Mouse (Mus musculus) myocyte (in vitro differentiated cells): ENCODE data around the gene Pwp1. TPM values are rescaled to one million over a fixed set of nuclear protein-coding genes. Genes with fewer than 3 reads are reported as not detected.

Experiments used
- H3K27me3 ChIP-seq: one replicate; pipeline ENCODE4 v1.6.1; 2011; ENCODE audit not compliant: control insufficient read depth, insufficient read depth, insufficient read length
- H3K36me3 ChIP-seq: one replicate; pipeline ENCODE4 v1.6.1; 2011; ENCODE audit not compliant: control insufficient read depth, insufficient read depth
- H3K4me2 ChIP-seq: one replicate; pipeline ENCODE4 v1.6.1; 2011; ENCODE audit warnings: low read depth, control low read depth
- H3K4me3 ChIP-seq: one replicate; pipeline ENCODE4 v1.5.1; 2011; ENCODE audit warnings: mild to moderate bottlenecking, control low read depth, moderate library complexity
- H3K79me2 ChIP-seq: one replicate; pipeline ENCODE4 v1.6.1; 2011; ENCODE audit not compliant: control insufficient read depth, insufficient read depth
- H3ac ChIP-seq: one replicate; pipeline ENCODE4 v1.6.1; 2011; ENCODE audit not compliant: control insufficient read depth, insufficient read length
- CEBPB ChIP-seq: IDR thresholded peaks from 2 replicates; pipeline ENCODE4 v1.6.1; 2011; ENCODE audit warnings: mild to moderate bottlenecking, moderate library complexity; ENCODE audit not compliant: poor library complexity, insufficient read depth, severe bottlenecking
- E2F4 ChIP-seq: IDR thresholded peaks from one replicate; pipeline ENCODE4 v1.6.1; 2011; ENCODE audit warnings: mild to moderate bottlenecking, control low read depth, moderate library complexity; ENCODE audit not compliant: insufficient read depth
- MAX ChIP-seq: IDR thresholded peaks from one replicate; pipeline ENCODE4 v1.6.1; 2011; ENCODE audit warnings: low read depth, mild to moderate bottlenecking, control low read depth
- MYOD1 ChIP-seq, 3 experiments: IDR thresholded peaks; one replicate each; pipeline ENCODE4 v1.6.1; 2011; ENCODE audit warnings: control low read depth in 2 of 3, low read depth in 2 of 3, mild to moderate bottlenecking in 2 of 3, moderate library complexity in 1 of 3; ENCODE audit not compliant: insufficient read length in 2 of 3, control insufficient read depth in 1 of 3
- MYOG ChIP-seq, 3 experiments: IDR thresholded peaks; one replicate each; pipeline ENCODE4 v1.6.1; 2011; ENCODE audit warnings: control low read depth in 2 of 3, low read depth in 2 of 3, mild to moderate bottlenecking in 2 of 3; ENCODE audit not compliant: insufficient read length in 2 of 3, control insufficient read depth in 1 of 3, insufficient read depth in 1 of 3
- POLR2A ChIP-seq: IDR thresholded peaks from one replicate; pipeline ENCODE4 v1.6.1; 2011; ENCODE audit warnings: low read depth, mild to moderate bottlenecking, control low read depth, moderate library complexity; ENCODE audit not compliant: insufficient read length
- POLR2AphosphoS2 ChIP-seq: IDR thresholded peaks from one replicate; pipeline ENCODE4 v1.6.1; 2011; ENCODE audit warnings: low read depth, control low read depth; ENCODE audit not compliant: insufficient read length
- REST ChIP-seq: IDR thresholded peaks from one replicate; pipeline ENCODE4 v1.6.1; 2011; ENCODE audit warnings: mild to moderate bottlenecking, control low read depth, moderate library complexity; ENCODE audit not compliant: insufficient read depth, insufficient read length
- SRF ChIP-seq: IDR thresholded peaks from one replicate; pipeline ENCODE4 v1.6.1; 2011; ENCODE audit warnings: low read depth; ENCODE audit not compliant: control insufficient read depth, insufficient read length
- TCF12 ChIP-seq: IDR thresholded peaks from one replicate; pipeline ENCODE4 v1.6.1; 2011; ENCODE audit warnings: mild to moderate bottlenecking, control low read depth; ENCODE audit not compliant: poor library complexity, insufficient read depth, severe bottlenecking
- TCF3 ChIP-seq: IDR thresholded peaks from one replicate; pipeline ENCODE4 v1.6.1; 2011; ENCODE audit warnings: low read depth, control low read depth; ENCODE audit not compliant: insufficient read length
- USF1 ChIP-seq: IDR thresholded peaks from one replicate; pipeline ENCODE4 v1.6.1; 2011; ENCODE audit warnings: low read depth, mild to moderate bottlenecking, control low read depth, moderate library complexity
- polyA plus RNA-seq: library from polyadenylated mRNA; unstranded; fragments of >200 nt; fragmentation: generic; extraction: Trizol; gene quantifications from one replicate; pipeline ENCODE4 v1.2.1, GENCODE M21; 2012; ENCODE audit warnings: missing spikeins

The Pwp1 gene
- polyA plus RNA-seq, 1 experiment: 28.0 TPM

DNA sequence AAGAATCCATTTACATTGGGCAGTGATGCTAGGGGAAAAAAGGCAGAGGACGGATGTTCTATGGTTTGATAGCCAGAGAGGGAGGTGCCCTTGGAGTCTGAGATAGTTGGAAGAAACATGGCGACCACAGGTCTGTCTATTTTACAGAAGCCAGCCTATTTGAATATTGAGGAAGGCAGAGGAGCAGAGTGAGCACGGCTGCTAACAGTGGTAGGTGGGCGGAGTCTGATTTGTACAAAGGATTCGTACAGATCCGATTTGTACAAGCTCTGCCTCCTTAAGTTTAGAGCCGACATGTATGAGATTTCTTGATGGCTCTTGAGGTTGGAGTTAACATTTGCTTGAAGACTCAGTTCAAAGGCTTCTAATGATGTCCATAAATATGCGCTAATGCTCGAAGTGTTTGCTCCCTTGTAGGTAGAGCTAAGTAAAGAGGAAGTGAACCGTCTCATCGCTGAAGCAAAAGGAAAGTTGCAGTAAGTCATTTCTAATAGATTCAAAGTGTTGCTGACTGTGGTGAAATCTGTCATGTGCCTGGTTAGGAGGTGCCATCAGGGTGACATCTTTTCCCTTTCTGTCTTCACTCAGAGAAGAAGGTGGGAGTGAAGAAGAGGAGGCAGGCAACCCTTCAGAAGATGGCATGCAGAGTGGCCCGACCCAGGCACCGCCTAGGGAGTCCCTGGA, 44.7 kb downstream of the Pwp1 start:
- H3K36me3 ChIP-seq: peaks cover 26% of the 10 kb centered on the region
- no peak overlapping the region for H3ac ChIP-seq
- no peak overlapping the region for H3K4me2 ChIP-seq
- H3K4me3 ChIP-seq: no peak overlapping the region
- no peaks in the 10 kb centered on the region for H3K27me3 ChIP-seq
- peaks cover 21% of the 10 kb centered on the region for H3K79me2 ChIP-seq
- no peak for TF ChIP-seq REST
- TF ChIP-seq MYOG (IDR thresholded peaks at IDR 0.05; ENCODE audit: control insufficient read depth in 1 of 3, insufficient read depth in 1 of 3, insufficient read length in 2 of 3, low read depth in 2 of 3): no peak
- TF ChIP-seq TCF12: no peak
- TF ChIP-seq SRF: no peak
- no peak for TF ChIP-seq MAX
- TF ChIP-seq MYOD1 (IDR thresholded peaks at IDR 0.05; ENCODE audit: control insufficient read depth in 1 of 3, insufficient read length in 2 of 3, low read depth in 2 of 3): no peak
- TF ChIP-seq POLR2AphosphoS2: no peak
- TF ChIP-seq TCF3: no peak
- no peak for TF ChIP-seq E2F4
- TF ChIP-seq USF1: no peak
- no peak for TF ChIP-seq POLR2A
- no peak for TF ChIP-seq CEBPB

DNA sequence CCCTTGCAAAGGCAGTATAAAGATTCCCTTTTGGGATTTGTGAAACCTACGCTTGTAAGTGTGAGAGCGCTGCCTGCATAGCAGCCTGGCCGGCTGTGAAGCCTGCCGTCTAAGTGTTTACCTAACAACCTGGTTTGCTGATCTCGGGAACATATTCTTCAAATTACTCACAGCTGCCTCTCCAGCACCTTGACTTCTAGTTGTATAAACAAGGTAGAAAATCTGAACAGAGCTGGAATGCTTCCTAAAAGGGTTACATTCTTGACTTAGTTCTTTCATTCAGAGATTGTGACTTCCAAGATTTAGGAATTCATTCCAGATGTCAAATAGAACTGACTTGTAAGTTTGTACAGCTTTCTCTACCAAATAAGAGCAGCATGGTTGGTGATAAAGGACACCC, 46.5 kb downstream of the Pwp1 start:
- H3ac ChIP-seq: no peak overlapping the region
- H3K79me2 ChIP-seq: peaks cover 21% of the 10 kb centered on the region
- no peak overlapping the region for H3K4me3 ChIP-seq
- H3K36me3 ChIP-seq: peaks cover 41% of the 10 kb centered on the region
- TF ChIP-seq USF1 (no peak), POLR2A (no peak)
- no peak overlapping the region for H3K4me2 ChIP-seq
- no peaks in the 10 kb centered on the region for H3K27me3 ChIP-seq

GRCm38 (mm10) chr10:85879886-85880486, 50.7 kb downstream of the Pwp1 start:
- H3K36me3 ChIP-seq: peaks cover 67% of the 10 kb centered on the region
- TF ChIP-seq MYOD1 (IDR thresholded peaks at IDR 0.05; ENCODE audit: control insufficient read depth in 1 of 3, insufficient read length in 2 of 3, low read depth in 2 of 3): no peak
- no peak for TF ChIP-seq CEBPB
- TF ChIP-seq POLR2AphosphoS2: no peak
- no peak for TF ChIP-seq MAX
- no peak for TF ChIP-seq POLR2A
- no peak for TF ChIP-seq USF1
- no peak for TF ChIP-seq REST
- TF ChIP-seq SRF: no peak
- no peak for TF ChIP-seq TCF3
- no peak for TF ChIP-seq TCF12
- TF ChIP-seq E2F4: no peak
- TF ChIP-seq MYOG (IDR thresholded peaks at IDR 0.05; ENCODE audit: control insufficient read depth in 1 of 3, insufficient read depth in 1 of 3, insufficient read length in 2 of 3, low read depth in 2 of 3): no peak

GRCm38 (mm10) chr10:85916498-85917309, 87.4 kb downstream of the Pwp1 start, which contains the start of gene Prdm4:
TSS of gene Prdm4 (minus strand) at chr10:85917142.
- Histone ChIP-seq H3K4me2 (peak within 1 kb of the TSS; percentile 78), H3K4me3 (peak within 1 kb of the TSS; percentile 38), H3K36me3 (peaks cover 21% of the 10 kb centered on the region), H3K27me3 (no peaks in the 10 kb centered on the region), H3ac (peak within 1 kb of the TSS; percentile 59), H3K79me2 (peaks cover 27% of the 10 kb centered on the region)
- peak; percentile 25 for TF ChIP-seq MAX
- peak; percentile 53 for TF ChIP-seq POLR2A
- no peak for TF ChIP-seq E2F4
- peak in 1 of 3 experiments; percentile 37 for TF ChIP-seq MYOG (IDR thresholded peaks at IDR 0.05; ENCODE audit: control insufficient read depth in 1 of 3, insufficient read depth in 1 of 3, insufficient read length in 2 of 3, low read depth in 2 of 3)
- TF ChIP-seq SRF: peak; percentile 60
- TF ChIP-seq REST: no peak
- TF ChIP-seq POLR2AphosphoS2: no peak

More at GRCm38 (mm10) chr10:85879886-85880486, 50.7 kb downstream of the Pwp1 start:
- no peak overlapping the region for H3K4me3 ChIP-seq
- no peaks in the 10 kb centered on the region for H3K27me3 ChIP-seq
- no peak overlapping the region for H3ac ChIP-seq
- no peaks in the 10 kb centered on the region for H3K79me2 ChIP-seq
- no peak overlapping the region for H3K4me2 ChIP-seq
